Mouse (Mus musculus) kidney, embryonic 16.5 days (tissue): ENCODE results near the gene Npepl1. TPM values are rescaled to one million over a fixed set of nuclear protein-coding genes. Genes with fewer than 3 reads are reported as not detected.
A peak's percentile ranks its signal among the peaks of the same experiment; 100 is the strongest.

ENCODE experiments used
- ATAC-seq: fragments of 200-750 bp; cut with Nextera tagmentation; 2 replicates; pipeline ENCODE4 v1.8.0; 2017; ENCODE audit warnings: moderate TSS enrichment; ENCODE audit not compliant: low FRiP score, low TSS enrichment
- H3K27ac ChIP-seq: fragments of 300-500 bp; sonication (generic); 2 replicates; pipeline ENCODE4 v1.5.1; 2014; ENCODE audit warnings: low read length
- H3K27me3 ChIP-seq: fragments of 300-500 bp; sonication (generic); 2 replicates; pipeline ENCODE4 v1.6.1; 2014; ENCODE audit warnings: low read length, control low read depth, mixed read lengths; ENCODE audit not compliant: insufficient read depth
- H3K36me3 ChIP-seq: fragments of 300-500 bp; sonication (generic); 2 replicates; pipeline ENCODE4 v1.6.1; 2014; ENCODE audit warnings: low read length, control low read depth, mixed read lengths; ENCODE audit not compliant: insufficient read depth
- H3K4me1 ChIP-seq: fragments of 300-500 bp; sonication (generic); 2 replicates; pipeline ENCODE4 v1.6.1; 2014; ENCODE audit warnings: low read length, control low read depth, mixed read lengths; ENCODE audit not compliant: insufficient read depth
- H3K4me2 ChIP-seq: fragments of 300-500 bp; sonication (generic); replicated peaks from 2 replicates; pipeline ENCODE4 v1.6.1; 2014; ENCODE audit warnings: low read depth, low read length
- H3K4me3 ChIP-seq: fragments of 300-500 bp; sonication (generic); 2 replicates; pipeline ENCODE4 v1.5.1; 2014; ENCODE audit warnings: mild to moderate bottlenecking, low read length
- H3K9ac ChIP-seq: fragments of 300-500 bp; sonication (generic); replicated peaks from 2 replicates; pipeline ENCODE4 v1.6.1; 2014; ENCODE audit warnings: low read length
- H3K9me3 ChIP-seq: fragments of 300-500 bp; sonication (generic); 2 replicates; pipeline ENCODE4 v1.6.1; 2016; ENCODE audit warnings: low read length, control low read depth
- WGBS: fragments of 180-500 bp; shearing (Covaris S2); extraction: QIAGEN DNeasy Blood & Tissue Kit; methylation state at CpG from one replicate; pipeline ENCODE4 v1.1.7; 2014; 5-methylcytosine and 5-hydroxymethylcytosine counted together
- polyA plus RNA-seq: library from polyadenylated mRNA; unstranded; fragments of >200 nt; fragmentation: Nextera tagmentation; extraction: Ambion mirVana; gene quantifications from 2 replicates; pipeline ENCODE4 v1.2.1, GENCODE M21; 2015

Npepl1 gene
- polyA plus RNA-seq, 1 experiment from 2014 or later = 51.9 TPM

DNA sequence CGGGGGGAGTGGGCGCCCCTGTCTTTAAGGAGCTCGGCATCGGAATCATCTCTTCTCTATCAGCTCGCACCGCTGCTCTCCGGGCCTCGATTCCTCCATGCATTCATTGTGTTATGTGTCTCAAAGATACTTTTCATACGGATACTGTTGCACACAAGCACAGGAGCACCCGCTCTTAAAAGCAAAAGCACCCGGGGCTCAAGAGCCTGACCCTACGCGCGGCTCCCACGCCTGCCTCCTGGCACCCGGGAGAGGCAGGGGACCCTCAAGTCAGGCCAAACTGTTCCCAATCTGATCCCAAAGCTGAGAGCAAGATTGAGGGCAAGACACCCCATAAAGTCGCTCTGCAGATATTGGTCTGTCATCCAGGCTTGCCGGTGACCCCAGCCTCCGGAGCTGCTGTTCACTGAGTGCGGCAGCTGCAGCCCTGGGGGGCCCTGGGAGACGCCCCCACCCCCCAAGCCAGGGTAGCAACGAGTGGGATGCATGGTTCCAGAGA lies 35.0 kb upstream of the Npepl1 start:
- Histone ChIP-seq H3K4me1 (peaks cover 35% of the 10 kb centered on the region), H3K9me3 (no peaks in the 10 kb centered on the region), H3K4me3 (peak overlapping the region; percentile 80), H3K4me2 (peak overlapping the region; percentile 89), H3K27ac (peak overlapping the region; percentile 93), H3K27me3 (no peaks in the 10 kb centered on the region), H3K9ac (peak overlapping the region; percentile 67), H3K36me3 (no peaks in the 10 kb centered on the region)
- 5% methylated on average over 22 of the region's 22 CpGs for WGBS
- ATAC-seq = peak; percentile 11; the same call in 1 of the 2 replicates

DNA sequence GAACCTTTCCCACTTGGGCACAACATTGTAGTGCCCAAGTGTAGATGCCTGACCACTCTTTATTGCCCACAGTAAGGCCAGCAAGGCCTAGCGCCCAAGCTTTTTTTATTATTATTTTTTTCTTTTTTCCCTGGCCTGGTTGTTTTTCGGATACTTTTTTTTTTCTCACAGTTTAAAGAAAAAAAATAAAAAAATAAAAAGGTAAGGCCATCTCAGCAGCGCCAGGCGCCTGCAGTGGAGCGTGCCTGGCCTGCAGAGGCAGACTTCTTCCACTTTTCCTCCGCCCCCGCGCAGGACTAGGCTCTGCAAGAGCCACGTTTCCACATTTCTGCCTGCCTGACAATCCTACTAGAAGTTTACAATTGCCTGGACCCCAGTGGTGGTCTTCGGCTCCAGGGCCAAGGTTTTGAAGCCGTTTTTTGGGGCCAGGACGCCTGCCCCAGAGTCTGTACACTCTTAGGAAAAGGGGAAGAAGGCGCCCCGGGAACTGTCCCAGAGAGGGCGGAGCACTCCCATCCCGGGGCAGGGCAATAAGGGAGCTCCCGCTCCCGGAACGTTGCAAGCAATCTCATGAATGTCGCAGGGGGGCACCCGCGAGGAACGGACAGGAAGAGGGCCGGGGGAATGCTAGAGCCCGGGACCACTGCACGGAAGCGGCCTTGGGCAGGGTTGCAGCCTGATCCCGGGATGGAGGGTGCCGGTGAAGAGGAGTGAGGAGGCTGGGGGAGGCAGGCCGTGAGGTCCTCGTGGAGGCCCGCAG lies 34.3 kb upstream of the Npepl1 start, which contains the start of gene Stx16:
Gene Stx16, plus strand, starts transcription at position 636 of the 760 bp plus-strand sequence.
- peak; percentile 95 for ATAC-seq
- no peaks in the 10 kb centered on the region for H3K9me3 ChIP-seq
- H3K27ac ChIP-seq = peak within 1 kb of the TSS; percentile 93
- H3K36me3 ChIP-seq = no peaks in the 10 kb centered on the region
- peaks cover 35% of the 10 kb centered on the region for H3K4me1 ChIP-seq
- peak within 1 kb of the TSS; percentile 80 for H3K4me3 ChIP-seq
- WGBS = under 1% methylated on average over 32 of the region's 32 CpGs
- peak within 1 kb of the TSS; percentile 89 for H3K4me2 ChIP-seq
- peak within 1 kb of the TSS; percentile 96 for H3K9ac ChIP-seq
- H3K27me3 ChIP-seq = no peaks in the 10 kb centered on the region

DNA sequence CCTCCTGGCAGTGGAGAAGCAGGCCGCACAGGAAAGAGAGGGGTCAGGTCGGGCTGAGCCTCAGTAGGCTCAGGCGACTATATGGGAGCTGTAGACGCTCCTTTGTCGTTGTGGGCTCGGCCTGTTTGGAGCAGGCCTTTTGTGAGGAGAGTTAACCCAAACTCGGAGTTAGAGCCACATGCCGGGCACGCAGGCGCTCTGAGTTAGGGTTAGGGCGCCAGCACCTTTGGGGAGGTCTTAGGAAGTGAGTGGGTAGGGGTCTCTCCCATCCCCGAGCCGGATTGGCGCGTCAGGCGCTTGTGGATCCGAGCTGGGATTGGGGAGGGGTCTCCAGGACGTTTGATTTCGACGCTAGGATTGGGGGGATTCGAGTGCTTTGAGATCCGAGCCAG lies 33.7 kb upstream of the Npepl1 start:
- Histone ChIP-seq H3K36me3 (no peaks in the 10 kb centered on the region), H3K4me3 (peak overlapping the region; percentile 80), H3K4me2 (peak overlapping the region; percentile 89), H3K27me3 (no peaks in the 10 kb centered on the region), H3K4me1 (peaks cover 35% of the 10 kb centered on the region), H3K9ac (peak overlapping the region; percentile 96), H3K9me3 (no peaks in the 10 kb centered on the region), H3K27ac (peak overlapping the region; percentile 93)
- ATAC-seq = no peak; the same call in 1 of the 2 replicates
- under 1% methylated on average over 22 of the region's 22 CpGs for WGBS

DNA sequence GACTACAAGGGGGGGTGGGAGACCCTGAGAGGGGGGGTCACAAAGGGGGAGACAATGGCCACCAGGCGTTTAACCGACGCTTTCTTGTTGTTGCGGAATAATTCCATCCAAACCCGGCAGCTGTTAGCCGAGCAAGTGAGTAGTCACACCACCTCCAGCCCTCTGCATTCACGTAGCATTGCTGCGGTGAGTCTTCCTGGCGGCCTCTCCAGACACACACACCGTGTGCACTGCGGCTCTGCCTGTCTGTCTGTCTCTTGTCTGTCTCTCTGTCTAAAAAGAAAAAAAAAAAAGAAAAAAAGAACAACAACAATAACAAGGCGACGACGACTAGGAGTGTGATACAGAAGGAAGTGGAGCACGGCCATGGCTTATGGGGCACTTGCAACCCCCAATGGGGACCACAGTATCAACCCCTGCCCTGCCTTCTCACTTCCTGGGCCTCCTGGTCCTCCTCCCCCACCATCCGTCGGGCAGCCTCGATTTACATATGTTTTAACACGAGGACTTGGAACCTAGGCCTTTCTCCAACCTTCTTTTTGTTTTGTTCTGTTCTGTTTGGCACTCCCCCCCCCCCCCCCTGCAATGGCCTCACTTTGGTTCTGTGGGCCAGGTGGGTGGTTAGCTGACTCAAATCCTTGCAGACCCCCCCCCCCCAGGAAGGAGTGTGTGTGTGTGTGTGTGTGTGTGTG lies 33.0 kb upstream of the Npepl1 start:
- no peak for ATAC-seq
- WGBS = under 1% methylated on average over 19 of the region's 19 CpGs
- Histone ChIP-seq H3K27me3 (no peaks in the 10 kb centered on the region), H3K9ac (peak overlapping the region; percentile 96), H3K4me1 (peaks cover 35% of the 10 kb centered on the region), H3K4me2 (peak overlapping the region; percentile 89), H3K4me3 (peak overlapping the region; percentile 80), H3K9me3 (no peaks in the 10 kb centered on the region), H3K36me3 (no peaks in the 10 kb centered on the region), H3K27ac (peak overlapping the region; percentile 93)

DNA sequence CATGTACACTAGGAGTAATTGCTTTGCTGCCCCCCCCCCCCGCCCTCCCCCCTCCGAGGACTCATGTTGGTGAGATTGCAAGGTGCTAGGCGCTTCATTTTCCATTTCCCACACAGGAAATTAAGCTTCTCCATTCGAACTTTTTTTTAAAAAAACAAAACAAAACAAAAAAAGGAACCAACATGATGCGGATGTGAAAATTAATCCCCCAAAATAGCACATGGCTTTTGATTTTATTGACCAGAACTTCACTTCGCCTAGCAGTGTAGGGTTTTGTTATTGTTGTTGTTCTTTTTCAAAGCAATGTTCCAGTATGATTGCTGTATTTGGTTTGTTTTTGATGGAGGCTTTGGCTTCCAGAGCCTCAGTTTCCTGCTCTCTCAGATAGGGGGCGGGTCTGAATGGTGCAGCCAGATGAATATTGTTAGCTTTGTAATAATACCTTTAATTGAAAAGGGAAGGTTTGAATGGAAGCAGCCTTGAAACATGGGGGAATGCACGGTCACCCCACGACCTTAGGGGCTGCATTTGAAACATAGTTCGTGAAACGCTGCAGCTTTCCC lies 32.3 kb upstream of the Npepl1 start:
- H3K36me3 ChIP-seq = no peaks in the 10 kb centered on the region
- ATAC-seq = no peak
- peak overlapping the region; percentile 89 for H3K4me2 ChIP-seq
- WGBS = 8% methylated on average over 11 of the region's 11 CpGs
- H3K9me3 ChIP-seq = no peaks in the 10 kb centered on the region
- H3K27me3 ChIP-seq = no peaks in the 10 kb centered on the region
- peak overlapping the region; percentile 54 for H3K9ac ChIP-seq
- no peak overlapping the region for H3K27ac ChIP-seq
- peak overlapping the region; percentile 80 for H3K4me3 ChIP-seq
- H3K4me1 ChIP-seq = peaks cover 35% of the 10 kb centered on the region

DNA sequence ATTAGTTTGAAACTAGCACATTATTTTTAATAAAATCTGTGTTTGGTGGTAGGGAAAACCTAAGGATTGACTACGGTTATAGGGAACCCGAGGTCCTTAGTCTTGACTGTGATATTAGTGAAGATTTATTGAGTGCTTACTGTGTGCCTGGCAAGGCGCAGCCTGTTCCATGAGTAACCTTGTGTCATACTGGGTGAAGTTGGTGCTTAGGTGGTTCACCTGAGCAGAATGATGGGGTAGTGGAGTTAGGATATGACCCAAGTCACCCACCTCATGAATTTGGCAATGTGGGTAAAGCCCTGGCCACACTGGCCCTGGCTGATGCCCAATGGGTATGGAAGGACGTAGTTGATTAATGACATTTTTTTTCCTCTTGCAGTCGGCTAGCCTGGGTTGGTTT lies 28.3 kb upstream of the Npepl1 start:
- H3K4me2 ChIP-seq = no peak overlapping the region
- no peak for ATAC-seq
- no peak overlapping the region for H3K27ac ChIP-seq
- 54% methylated on average over 5 of the region's 5 CpGs for WGBS
- H3K9ac ChIP-seq = no peak overlapping the region
- no peaks in the 10 kb centered on the region for H3K36me3 ChIP-seq
- no peaks in the 10 kb centered on the region for H3K9me3 ChIP-seq
- peaks cover 15% of the 10 kb centered on the region for H3K4me1 ChIP-seq
- H3K4me3 ChIP-seq = no peak overlapping the region
- no peaks in the 10 kb centered on the region for H3K27me3 ChIP-seq

DNA sequence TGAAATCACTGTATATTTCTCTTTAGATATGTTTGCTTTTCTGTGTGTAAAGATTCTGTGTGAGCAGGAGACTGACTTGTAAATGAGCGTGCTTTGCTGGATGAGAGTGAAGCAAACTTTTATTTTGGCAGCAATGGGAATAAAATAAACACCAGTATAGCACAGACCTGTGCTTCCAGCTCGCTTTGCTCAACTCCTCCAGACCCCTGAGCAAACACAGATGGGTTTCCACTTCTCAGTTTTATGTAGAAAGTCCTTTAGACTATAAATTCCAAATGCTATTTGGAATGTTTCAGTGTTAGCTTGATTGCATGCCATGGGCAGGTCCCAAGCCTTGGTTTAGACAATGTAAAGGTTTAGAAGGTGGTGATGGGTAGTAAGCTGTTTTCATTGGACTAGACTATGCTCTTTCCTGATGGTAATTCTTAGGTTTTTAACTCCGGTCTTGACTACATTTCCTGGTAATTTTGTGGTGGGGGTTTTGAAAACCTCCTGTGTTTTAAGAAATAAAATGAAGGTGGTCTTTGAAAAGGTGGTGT lies 27.7 kb upstream of the Npepl1 start:
- Histone ChIP-seq H3K4me1 (peaks cover 10% of the 10 kb centered on the region), H3K4me3 (no peak overlapping the region), H3K9me3 (no peaks in the 10 kb centered on the region), H3K36me3 (no peaks in the 10 kb centered on the region), H3K27ac (no peak overlapping the region), H3K9ac (no peak overlapping the region), H3K27me3 (no peaks in the 10 kb centered on the region), H3K4me2 (no peak overlapping the region)
- ATAC-seq = no peak
- WGBS = 48% methylated on average over 3 of the region's 3 CpGs

DNA sequence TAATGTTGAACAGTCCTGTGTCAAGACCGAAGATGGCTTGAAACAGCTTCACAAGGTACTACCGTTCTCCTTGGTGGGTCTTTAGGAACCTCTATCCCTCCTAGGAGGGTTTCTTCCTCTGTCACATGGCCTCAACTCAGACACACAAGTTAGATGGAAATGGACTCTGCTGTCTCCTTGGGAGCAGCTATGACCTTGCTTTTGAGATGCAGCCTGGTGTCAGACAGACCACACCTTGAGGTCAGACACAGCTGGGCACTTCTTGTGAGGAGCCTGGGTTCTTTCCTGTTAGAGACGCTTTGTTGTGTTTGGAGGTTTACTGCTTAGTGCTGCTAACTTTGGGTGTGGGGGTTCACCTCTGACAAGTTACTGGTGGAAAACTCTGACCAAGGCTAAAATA lies 15.1 kb upstream of the Npepl1 start:
- Histone ChIP-seq H3K27ac (no peak overlapping the region), H3K4me1 (no peaks in the 10 kb centered on the region; the same call in 1 of the 2 replicates), H3K9me3 (no peaks in the 10 kb centered on the region), H3K4me3 (no peak overlapping the region), H3K36me3 (peaks cover 45% of the 10 kb centered on the region), H3K27me3 (no peaks in the 10 kb centered on the region), H3K4me2 (no peak overlapping the region), H3K9ac (no peak overlapping the region)
- 95% methylated on average over 3 of the region's 3 CpGs for WGBS
- ATAC-seq = no peak

DNA sequence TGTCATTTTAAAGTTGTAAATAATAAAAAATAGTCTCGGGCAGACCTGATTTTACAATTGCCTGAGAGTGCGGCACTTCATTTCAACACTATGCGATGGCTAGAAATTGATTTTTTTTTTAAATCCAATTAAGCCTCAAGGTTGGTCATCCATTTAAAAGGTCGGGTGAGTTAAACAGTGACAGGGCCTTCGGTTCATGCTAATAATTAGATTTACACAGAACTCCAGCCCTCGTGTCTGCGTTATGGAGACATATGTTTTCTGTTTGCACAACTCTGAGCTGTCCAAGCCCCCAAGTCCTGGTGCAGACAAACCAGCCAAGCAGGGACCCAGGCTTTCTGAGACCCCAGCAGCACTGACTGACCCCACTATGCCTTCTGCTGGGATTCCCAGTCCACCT lies 7.8 kb upstream of the Npepl1 start:
- peak; percentile 44; the same call in 1 of the 2 replicates for ATAC-seq
- 55% methylated on average over 7 of the region's 7 CpGs for WGBS
- Histone ChIP-seq H3K4me2 (no peak overlapping the region), H3K9ac (no peak overlapping the region), H3K27me3 (no peaks in the 10 kb centered on the region), H3K9me3 (no peaks in the 10 kb centered on the region), H3K36me3 (0 out of 2 replicates have a peak, but pooled peaks cover 8% of the 10 kb centered on the region), H3K4me1 (peaks cover 10% of the 10 kb centered on the region), H3K27ac (no peak overlapping the region), H3K4me3 (no peak overlapping the region)
